Mouse (Mus musculus) thymus, postnatal 14 days (tissue): ENCODE results near the gene Fam102a.
"Not testable (repeated sequence)": the region's sequence is repeated elsewhere in the genome, so short reads cannot be mapped to it uniquely, and the experiment has no call there.

Experiments
- DNase-seq: peaks from one replicate; pipeline ENCODE4 v3.0.0; 2021

Gene Fam102a

DNA sequence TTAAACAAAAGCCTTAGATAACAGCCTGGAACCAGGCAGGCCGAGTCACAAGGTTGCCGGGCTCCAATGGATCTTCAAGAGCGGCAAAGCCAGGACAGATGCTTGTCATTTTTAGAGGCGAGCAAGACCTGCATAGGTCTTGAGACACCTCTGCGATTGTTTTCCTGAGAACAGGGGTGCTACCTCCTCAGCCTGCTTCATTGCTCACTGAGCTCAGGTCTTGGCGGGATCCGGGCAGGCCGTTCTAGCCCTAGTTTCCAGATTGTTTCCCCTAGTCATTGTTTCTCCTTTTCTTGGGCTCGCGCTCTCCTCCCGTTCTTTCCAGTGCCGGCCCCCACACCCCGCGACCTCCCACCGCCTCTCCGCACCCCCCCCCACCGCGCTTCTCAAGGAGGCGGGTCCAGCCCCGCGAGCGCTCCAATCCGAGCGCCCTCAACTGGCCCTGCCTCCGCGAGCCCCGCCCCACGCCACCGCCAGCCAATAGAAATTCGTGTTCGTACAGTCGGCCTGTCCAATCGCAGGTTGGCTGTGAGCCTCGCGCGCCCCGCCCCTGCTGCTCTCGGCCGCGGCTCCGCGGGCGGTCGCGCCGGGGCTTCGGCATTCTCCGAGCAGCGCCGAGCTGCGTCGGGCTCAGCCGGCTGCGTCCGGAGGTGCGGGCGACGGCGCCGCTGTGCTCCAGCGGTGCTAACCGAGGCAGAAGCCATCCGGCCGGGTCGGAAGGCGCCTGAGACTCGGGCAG is at the start of gene Fam102a:
Fam102a (plus strand) TSS at position 600 of the 739 bp plus-strand sequence.
- DNase-seq = peak; percentile 100

DNA sequence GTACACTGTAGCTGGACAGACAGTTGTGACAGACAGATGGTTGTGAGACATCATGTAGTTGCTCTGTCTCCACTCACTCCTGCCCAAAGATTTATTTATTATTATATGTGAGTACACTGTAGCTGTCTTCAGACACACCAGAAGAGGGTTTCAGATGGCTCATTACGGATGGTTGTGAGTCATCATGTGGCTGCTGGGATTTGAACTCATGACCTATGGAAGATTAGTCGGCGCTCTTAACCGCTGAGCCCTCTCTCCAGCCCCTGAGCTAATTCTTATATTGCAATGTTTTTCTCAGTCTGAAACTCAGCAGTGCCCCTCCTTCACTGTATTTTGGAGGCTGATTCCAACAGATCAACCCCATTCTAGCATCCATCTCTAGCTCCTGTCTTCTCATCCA is 49.4 kb upstream of the Fam102a start:
- DNase-seq = no peak

DNA sequence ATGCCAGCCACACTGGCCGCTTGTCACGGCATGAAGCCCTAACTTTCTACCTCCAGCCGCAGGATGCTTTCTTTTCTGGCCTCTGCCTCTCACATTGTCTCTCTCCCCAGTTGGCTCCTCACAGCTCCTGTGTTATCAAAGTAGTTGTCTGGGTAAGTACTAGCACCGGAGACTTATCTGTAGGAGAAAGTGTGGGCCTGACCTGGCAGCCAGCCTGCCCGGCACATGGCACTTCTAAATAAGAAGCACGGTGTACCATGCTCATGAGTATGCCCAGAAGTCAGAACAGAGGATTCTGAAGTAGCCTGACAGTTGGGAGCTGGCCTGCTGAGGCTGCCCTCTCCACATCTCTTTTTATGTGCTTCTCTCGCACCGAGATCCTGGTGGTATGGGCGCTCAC is 49.0 kb upstream of the Fam102a start:
- DNase-seq = no peak

DNA sequence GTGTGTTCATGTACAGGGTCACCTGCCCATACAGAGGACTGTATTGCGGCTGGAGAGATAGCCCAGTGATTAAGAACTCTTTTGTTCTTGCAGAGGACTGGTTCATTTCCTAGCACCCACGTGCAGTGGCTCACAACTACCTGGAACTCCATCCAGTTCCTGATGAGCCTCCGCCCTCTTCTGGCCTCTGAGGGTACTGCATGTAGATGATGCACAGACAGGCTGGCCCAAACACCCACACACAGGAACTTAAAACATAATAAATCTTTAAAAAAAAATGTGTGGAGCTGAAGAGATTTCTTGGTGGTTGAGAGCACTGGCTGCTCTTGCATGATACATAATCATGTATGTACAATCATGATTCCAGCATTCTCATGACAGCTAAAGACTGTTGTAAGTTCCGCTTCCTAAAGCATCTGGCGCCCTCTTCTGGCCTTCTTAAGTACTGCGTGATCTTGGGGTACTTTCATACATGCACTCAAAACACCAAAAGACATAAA is 48.0 kb upstream of the Fam102a start:
- DNase-seq = peak; percentile 94

DNA sequence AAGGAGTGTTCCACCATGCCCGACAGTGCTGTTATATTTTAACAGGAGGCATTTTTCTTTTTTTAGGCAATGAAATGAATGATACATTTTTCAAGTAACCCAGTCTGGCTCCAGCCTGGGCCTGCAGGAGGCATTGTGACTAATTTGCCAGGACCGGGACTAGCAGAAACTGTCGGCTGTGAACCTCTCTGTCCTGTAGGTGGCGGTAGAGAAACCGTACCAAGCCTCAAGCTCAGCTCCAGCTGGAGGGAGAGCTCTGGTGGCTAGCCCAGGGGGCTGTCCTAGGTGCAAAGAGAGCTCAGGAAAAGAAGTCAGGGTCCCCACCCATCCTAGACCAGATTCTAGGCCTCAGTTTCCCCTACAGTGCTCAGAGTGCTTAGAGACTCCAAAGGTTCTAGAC is 46.5 kb upstream of the Fam102a start:
- DNase-seq = peak; percentile 88

DNA sequence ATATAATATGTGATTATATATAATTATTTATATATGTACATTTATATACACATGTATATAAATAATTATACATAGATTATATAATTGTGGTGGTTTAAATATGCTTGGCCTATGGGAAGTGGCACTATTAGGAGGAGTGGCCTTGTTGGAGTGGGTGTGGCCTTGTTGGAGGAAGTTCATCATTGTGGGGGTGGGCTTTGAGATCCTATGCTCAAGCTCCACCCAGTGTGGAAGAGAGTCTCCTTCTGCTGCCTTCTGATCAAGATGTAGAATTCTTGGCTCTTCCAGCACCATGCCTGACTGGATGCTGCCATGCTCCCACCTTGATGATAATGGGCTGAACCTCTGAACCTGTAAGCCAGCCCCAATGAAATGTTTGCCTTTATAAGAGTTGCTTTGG is 44.4 kb upstream of the Fam102a start:
- not testable (repeated sequence) for DNase-seq

DNA sequence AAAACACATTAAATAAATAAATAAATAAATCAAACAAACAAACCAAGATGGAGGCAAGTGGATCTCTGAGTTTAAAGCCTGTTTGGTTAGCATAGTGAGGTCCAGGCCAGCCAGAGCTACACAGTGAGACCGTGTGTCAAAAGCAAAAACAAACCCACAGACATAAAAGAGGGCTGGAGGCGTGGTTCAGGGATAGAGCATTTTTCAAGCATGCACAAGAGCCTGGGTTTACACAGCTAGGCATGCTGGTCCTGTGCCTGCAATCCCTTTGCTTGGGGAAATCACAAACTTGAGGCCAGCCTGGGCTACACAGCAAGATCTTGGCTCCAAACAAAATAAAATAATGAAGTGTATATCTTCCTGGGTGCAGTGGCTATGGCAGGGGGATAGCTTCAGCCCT is 42.5 kb upstream of the Fam102a start:
- DNase-seq = peak; percentile 49

DNA sequence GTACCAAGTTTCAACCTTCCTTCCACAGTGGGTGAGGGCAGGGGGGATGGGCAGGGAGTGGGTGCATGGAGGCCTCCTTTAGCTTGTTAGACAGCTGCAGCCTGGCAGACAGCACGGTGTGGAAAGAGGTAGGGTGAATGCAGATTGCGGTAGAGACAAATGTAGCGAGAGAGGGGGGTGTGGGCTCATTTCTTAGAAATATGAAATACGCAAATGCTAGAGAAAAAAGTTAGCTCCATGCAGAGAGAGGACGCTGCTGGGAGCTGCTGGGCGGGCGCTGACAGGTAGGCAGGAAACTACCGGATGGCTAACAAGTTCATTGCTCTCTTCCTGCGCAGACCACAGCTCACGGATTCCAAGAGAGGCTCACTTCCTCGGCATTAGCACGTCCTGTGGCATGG is 41.8 kb upstream of the Fam102a start:
- DNase-seq = peak; percentile 91

DNA sequence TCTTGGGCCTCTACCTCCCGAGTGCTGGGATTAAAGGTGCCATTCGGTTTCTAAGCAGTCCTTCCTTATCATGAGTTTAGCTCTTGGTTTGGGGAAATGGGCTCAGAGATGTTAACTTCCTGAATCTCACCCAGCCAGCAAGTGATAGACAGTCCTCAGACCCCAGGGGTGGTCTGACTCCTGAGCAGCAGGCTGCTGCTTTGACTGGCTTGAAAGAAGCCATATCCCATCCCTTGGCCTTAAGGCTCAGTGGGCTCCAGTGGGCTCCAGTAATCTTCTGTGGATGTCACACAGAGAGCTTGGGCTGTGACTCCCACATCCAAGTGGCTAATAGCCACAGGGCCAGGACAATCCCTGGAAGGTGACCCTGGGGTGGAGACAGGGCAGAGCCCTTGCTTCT is 40.6 kb upstream of the Fam102a start:
- DNase-seq = peak; percentile 35

DNA sequence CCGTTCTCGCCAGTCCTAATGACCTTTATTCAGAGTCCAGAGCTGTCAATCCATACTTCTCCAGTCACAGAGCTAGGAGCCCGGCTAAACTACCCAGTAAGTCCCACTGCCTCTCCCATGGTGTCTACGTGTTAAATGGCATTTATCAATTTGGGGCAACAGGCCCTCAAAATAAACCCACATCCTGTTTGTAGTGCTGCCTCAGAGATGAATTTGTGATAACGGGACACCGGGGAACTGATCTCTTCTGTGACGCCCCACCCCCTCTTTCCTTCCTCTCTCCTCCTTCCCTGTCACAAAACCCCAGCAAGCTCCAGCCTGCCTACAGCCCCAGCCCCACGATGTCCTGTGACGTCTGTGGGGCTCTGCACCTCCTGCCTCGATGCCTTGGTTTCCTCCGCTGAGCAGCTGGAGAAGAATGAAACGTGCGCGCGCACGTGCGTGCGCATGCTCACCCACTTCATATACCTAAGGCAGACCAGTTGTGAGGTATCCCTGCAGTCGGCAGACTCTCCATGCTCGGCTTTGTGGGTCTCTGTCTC is 39.9 kb upstream of the Fam102a start:
- DNase-seq = peak; percentile 94

DNA sequence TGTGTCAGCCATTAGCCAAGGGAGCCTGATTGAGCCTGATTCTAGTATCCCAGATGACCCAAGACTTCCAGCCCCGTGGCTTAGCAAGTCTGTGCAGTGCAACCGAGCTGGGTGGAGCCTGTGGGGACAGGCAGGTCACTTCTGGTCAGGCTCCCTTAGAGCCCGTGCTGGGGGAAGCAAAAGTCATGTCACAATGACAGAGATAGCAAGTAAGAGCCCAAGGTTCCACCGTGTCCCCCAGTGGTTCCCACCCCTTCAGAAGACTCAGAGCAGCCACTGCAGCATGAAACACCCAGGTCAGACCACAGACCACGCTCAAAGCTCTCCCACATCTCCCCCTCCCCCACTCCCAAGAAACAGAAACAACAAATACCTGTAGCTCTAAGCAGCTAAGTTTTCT is 38.9 kb upstream of the Fam102a start:
- peak; percentile 71 for DNase-seq

DNA sequence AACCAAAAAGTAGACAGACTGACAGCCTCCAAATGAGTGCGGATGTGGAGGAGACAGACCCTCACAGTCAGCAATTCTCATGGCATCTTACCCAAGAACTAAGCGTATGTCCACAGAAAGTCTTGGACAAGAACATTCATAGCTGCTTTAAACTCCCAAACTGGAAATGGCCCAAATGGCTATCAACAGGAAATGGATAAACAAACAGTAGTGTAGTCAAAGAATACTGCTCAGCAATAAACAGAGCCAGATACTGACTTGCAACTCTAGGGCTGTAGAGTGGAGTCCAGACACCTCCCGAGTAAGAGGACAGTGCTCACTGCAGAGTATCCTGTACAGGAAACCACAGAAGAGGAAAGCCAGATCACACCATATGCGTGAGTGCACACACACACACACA is 35.8 kb upstream of the Fam102a start:
- DNase-seq = no peak

DNA sequence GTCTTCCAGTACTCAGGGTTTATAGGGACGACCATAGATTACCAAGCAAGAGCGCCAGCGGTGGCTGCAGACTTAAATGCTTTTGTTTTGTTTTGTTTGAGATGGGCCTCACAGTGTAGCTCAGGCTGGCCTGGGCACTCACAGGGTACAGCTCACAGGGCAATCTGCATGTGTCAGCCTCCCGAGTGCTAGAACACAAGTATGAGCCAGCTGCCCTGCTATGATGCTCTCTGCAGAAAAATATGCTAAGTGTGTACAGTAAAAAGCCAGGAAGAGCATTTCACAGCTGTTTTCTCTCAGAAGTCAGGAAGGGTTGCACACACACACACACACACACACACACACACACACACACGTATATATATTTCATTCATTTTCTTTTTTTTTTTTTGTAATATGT is 34.7 kb upstream of the Fam102a start:
- peak; percentile 45 for DNase-seq

DNA sequence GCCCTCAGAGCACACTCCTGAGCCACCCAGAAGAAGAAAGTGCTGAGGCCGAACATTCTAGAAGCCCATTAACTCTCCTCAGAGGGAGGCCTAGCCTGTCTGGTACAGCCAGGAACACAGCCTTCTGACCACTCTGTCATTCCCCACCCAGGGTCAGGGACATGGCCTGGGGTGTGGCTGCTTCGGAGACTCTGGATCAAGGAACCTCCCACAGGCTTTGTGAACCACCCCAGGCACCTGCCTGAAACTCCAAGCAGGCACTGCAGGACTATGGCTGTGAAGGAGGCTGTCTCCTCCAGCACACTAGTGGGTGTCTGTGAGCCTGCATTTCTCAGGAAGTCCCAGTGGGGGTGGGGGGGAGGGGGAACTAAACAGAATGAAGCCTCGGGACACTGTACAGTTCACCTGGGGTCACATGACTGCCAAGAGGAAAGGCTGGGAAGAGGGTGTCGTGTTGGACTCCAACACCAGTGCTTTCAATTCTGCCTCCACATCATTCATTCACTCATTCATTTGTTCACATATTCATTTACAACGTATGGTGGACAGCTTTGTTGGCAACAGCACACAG is 33.3 kb upstream of the Fam102a start:
- peak; percentile 21 for DNase-seq

DNA sequence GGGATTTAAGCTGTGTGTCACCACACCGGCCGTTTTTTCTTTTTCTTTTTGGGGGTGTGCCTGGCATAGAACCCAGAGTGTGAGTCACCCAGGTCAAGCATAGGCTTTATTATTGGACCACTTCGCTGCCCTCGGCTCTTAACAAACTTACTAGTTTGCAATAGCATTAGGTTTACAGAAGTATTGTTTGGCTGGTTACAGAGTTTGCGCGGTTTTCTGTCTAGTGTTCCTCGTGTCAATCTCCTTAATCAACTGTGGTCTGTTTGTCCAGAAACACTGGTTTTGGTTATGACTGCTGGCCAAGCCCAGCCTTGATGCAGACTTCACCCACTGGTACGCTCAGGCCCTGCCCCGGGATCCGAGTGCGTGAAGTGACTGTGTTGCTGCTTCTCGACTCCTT is 32.3 kb upstream of the Fam102a start:
- no peak for DNase-seq

DNA sequence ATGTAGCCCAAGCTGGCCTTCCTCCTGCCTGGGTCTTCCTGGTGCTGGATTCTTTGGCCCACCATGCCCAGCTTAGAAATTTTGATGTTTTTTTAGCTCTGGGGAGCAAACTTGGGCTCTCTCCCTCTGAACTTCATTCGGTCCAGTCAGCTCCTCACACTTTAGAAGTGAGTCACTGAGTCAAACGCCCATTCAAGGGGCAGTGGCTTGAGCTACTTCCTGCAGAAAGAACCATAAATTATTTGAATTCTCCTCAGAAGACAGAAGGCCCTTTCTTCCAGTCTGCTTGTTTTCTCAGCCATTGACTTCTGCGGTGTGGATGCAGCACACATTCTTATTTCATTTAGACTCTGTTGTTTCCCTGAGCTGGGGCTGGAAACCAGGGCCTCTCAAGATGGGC is 31.5 kb upstream of the Fam102a start:
- no peak for DNase-seq

DNA sequence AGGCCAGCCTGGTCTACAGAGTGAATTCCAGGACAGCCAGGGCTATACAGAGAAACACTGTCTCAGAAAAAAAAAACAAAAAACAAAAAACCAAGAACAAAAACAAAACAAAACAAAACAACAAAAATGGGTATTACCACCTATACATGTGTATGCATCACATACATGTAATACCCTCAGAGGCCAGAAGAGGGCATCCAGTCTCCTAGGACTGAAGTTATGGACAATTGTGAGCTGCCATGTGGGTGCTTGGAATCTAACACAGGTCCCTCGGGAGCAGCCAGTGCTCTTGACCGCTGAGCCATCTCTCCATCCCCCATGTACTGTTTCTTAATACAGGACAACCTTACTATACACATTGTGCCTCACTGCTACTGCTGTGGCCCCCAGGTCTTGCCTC is 29.6 kb upstream of the Fam102a start:
- DNase-seq = peak; percentile 19

DNA sequence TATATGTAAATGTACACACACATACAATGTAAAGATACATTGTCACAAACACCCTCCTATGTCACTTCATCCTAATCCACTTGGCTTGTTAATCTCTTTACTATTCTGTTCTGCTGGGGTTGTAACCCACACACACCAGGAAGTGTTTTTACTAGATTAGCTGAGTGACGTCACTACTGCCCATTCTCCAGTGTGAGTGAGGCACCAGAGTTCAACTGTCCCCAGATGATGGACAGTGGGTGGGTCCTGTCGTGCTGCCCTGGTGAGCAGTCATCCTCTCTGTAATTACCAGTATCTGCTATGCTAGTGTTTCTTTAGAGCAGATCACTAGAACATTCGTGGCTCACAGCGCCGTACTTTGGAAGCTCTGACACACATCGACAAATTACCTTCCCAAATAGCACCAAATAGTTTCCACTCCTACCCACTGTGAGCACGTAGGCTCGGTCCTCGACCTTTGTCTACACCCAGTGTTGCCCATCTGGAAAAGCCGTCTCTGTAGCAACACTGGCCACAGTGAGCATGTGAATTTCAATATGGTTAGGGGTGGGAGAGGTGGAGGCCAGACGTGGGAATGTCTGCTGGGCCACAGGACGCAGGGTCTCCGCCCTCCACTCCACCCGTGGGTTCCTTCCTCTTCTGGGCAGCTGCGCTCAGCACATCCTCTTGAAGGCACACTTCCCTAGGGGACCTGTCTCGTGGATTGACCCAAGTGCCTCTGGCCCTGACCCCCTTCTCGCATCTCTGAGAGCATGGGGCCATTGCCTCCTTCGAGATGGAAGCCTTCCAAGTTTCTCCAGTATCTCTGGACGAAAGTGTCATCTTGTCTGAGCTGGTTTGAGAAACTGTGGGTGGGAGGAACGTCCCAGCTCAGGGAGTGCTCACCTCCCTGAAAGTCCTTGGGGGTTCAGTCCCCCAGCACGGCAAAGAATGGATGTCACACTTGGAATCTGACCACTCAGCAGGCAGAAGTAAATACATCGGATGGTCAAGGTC is 28.2 kb upstream of the Fam102a start:
- no peak for DNase-seq

DNA sequence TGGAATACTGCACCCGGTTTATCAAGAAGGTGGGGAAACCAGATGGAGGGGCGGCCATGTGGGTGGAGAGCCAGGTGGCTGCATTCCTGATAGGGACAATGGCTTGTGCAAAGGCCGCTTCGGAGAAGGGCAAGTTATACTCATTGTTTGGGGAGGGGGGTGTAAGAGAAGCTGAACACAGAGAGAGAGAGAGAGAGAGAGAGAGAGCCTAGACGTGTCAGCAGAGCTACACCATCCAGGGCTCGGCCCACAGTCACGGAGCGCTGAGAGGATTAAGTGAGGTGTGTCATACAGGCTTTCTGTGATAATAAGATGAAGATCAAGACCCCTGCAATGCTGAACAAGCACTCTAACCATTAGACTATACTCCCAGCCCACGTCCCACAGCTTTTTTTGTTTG is 27.2 kb upstream of the Fam102a start:
- no peak for DNase-seq

DNA sequence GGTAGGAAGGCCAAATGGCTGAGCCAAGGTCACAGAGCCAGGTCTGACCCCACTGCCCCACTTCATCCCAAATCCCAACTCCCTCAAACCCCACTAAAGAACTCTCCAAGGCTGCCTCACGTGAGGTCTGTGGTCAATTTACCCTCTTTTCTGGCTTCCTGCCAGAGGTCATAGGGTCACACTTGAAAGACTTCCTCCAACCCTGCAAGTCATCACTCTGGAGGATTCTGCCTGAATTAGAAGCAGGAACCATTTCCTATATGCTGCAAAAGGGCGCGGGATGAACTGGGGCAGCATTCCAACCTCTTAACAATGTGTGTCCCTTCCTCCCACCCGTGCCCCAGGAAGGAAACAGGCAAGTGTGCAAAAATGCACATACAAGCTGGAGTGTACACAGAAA is 25.8 kb upstream of the Fam102a start:
- DNase-seq = no peak

DNA sequence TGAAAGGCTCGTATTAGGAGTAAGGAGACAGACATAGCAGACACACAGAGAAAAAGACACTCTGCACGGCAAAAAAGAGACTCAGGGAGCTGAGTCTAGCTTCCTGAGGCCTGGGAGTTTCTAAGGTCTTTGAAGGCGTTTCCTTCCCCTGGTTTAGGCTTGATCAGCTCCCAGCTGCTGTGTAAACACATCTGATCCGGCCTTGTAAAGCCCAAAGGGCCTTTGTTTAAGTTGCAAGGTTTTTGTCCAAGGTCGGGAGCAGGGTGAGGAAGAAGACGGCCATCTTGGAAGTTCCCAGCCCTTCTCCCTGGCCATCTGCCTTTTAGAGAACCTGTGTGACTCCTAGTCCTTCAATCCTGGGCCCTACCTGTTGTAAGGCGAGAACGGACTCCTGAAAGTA is 25.2 kb upstream of the Fam102a start:
- no peak for DNase-seq

DNA sequence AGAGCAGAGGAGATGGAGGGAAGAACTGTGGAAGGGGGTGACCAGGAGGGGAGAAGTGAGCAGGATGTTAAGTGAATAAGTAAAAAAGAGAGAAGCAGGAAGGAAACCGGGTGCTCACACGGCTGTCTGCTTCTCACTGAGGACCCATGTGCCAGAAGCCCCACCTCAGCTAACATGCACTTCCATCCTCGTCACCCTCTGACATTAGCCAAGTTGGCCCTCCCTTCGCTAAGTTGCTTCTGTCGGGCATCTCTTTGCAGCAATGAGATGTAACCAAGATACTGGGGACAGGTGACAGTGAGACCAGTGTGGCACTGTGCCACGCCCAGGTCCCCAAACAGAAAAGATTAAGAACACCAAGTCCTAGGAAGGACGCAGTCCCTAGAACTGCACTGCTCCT is 22.5 kb upstream of the Fam102a start:
- DNase-seq = no peak

DNA sequence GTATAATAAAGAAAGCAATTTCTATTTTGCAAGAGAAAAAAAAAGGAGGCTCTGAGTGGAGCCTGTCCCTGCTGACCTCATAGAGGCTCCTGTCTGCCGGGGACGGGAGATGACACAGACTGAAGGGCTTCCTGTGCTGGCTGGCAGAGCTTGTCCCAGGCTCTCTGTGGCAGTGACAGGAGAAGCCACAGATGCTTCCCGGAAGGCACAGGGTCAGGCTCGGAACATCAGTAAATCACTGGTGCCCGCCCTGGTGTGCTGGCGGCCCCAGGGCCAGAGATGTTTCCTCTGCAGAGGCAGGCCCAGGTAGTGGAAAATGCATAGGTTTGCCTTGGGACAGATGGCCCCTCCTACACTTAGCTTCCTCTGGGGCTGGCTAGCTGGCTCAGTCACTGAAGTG is 20.8 kb upstream of the Fam102a start:
- DNase-seq = no peak
